Mouse (Mus musculus): ENCODE results near the gene Muc5ac.

- TF ChIP-seq POLR2A (IDR thresholded peaks at IDR 0.05; ENCODE audit: borderline replicate concordance, extremely low read depth, low read depth, low read length), result no peak
- TF ChIP-seq CTCF (IDR thresholded peaks at IDR 0.05; ENCODE audit: insufficient read depth, low read length), result no peak
Observed at GRCm38 (mm10) chr7:141815361-141815760, 26.6 kb downstream of the Muc5ac start.

Data from lung, adult 2 months (tissue).